Mouse (Mus musculus) v-Abl transformed pro-B cells (cell line): ENCODE measurements around the gene Itga11.
"Not testable (repeated sequence)": the region's sequence is repeated elsewhere in the genome, so short reads cannot be mapped to it uniquely, and the experiment has no call there.

Source experiments
- in situ Hi-C, 2 experiments: fragments of 400-800 bp; cut with MboI; formaldehyde crosslinking; loops; one replicate each; pipeline ENCODE4 v1.15.1; 2025; ENCODE audit not compliant: unreplicated experiment in 2 of 2

Itga11 gene

GRCm38 (mm10) chr9:62677641-62678549 lies at the start of gene Itga11:
Itga11 (plus strand) TSS chr9:62677826.
- in situ Hi-C loops = no loop called here

DNA sequence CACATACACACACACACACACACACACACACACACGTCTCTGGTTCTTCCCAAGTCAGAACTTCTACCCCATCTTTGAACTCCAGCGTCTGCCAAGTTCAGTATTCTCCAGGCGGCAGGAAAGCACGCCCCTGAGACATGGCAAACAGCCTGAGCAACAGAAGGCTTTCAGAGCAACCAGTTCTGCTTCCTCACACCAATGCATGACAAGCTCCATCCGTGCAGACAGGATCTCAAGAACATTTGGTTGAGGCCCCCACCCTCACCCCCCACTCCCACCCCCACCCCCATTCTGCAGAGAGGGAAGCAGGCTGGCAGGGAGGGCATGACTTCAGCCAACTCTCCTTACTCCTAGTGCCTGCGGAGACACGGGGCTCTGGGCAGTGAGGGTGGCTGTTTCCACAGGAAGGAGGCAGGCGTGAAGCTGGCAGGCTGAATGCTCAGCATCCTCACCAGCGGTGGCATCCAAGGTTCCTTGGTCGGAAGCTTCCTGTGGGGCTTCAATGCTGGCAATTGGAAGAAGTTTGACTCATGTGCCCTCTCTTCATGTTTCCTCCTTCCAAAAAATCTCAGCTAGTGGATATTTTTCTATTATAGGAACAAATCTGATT lies 46.9 kb upstream of the Itga11 start:
- in situ Hi-C loops = no loop called here

- in situ Hi-C loops = no loop called here
Measured at GRCm38 (mm10) chr9:62632392-62632791, 45.2 kb upstream of the Itga11 start.

GRCm38 (mm10) chr9:62638045-62638444 lies 39.6 kb upstream of the Itga11 start:
- in situ Hi-C loops = no loop called here

GRCm38 (mm10) chr9:62639686-62640085 lies 37.9 kb upstream of the Itga11 start:
- in situ Hi-C loops = no loop called here

GRCm38 (mm10) chr9:62640188-62640587 lies 37.4 kb upstream of the Itga11 start:
- in situ Hi-C loops = no loop called here

- in situ Hi-C loops = no loop called here
Measured at GRCm38 (mm10) chr9:62645716-62646400, 31.8 kb upstream of the Itga11 start.

GRCm38 (mm10) chr9:62646721-62647183 lies 30.9 kb upstream of the Itga11 start:
- in situ Hi-C loops = no loop called here

- in situ Hi-C loops = no loop called here
Measured at GRCm38 (mm10) chr9:62649444-62649843, 28.2 kb upstream of the Itga11 start.

- in situ Hi-C loops = no loop called here
Measured at GRCm38 (mm10) chr9:62650764-62651163, 26.9 kb upstream of the Itga11 start.

- in situ Hi-C loops = no loop called here
Measured at GRCm38 (mm10) chr9:62654336-62654735, 23.3 kb upstream of the Itga11 start.

DNA sequence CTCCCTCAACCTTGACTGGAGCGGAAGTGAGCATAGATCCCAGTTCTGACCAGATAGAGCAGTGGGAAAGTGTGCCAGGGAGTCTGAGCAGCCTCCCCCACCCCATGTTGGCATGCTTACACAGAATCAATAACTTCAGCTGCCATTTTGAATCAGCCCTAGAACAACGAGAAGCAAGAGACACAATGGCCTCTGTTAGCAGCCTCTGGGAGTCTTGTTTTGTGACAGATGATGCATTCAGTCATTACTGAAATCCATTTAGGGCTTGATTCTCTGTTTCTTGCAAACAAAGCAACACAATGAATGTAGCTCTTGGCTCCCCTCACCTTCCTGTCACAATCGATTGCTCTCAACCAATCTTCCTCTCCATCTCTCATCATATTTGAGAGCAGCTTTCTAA lies 19.6 kb upstream of the Itga11 start:
- in situ Hi-C loops = no loop called here

- in situ Hi-C loops = no loop called here
Measured at GRCm38 (mm10) chr9:62659026-62659425, 18.6 kb upstream of the Itga11 start.

DNA sequence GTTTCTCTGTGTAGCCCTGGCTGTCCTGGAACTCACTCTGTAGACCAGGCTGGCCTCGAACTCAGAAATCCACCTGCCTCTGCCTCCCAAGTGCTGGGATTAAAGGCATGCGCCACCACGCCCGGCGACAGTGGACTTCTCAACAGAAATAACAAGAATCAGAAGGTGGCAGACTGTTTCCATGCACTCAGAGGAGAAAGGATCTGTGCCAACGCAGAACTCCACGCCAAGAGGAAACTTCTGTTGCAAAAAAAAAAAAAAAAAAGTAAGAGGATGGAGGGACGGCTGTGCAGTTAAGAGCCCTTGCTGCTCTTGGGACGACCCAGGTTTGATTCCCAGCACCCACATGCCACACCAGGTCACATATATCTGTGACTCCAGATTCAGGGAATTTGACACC lies 16.7 kb upstream of the Itga11 start:
- in situ Hi-C loops = not testable (repeated sequence)

DNA sequence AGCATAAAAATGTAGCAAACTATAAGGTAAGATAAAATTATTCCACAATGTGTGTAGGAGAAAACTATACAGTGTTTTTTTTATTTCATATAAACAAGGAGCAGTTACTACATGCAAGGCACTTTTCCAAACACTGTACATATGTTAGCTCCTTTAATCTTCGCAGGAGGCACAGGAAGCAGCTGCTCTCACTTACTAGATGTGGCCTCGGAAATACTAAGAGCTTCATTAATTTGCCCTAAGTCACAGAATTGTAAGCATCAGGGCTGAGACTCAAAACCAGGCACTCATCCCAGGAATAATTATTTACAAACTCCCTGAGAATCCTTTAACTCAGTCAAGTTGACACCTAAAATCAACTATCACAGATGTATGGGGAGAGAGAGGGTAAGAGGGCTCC lies 14.2 kb upstream of the Itga11 start:
- in situ Hi-C loops = no loop called here

- in situ Hi-C loops = no loop called here
Measured at GRCm38 (mm10) chr9:62664115-62664725, 13.4 kb upstream of the Itga11 start.

- in situ Hi-C loops = no loop called here
Measured at GRCm38 (mm10) chr9:62665892-62666291, 11.7 kb upstream of the Itga11 start.

- in situ Hi-C loops = no loop called here
Measured at GRCm38 (mm10) chr9:62668503-62668902, 9.1 kb upstream of the Itga11 start.

GRCm38 (mm10) chr9:62673241-62673640 lies 4.4 kb upstream of the Itga11 start:
- in situ Hi-C loops = no loop called here

GRCm38 (mm10) chr9:62675172-62675571 lies 2.5 kb upstream of the Itga11 start:
- in situ Hi-C loops = no loop called here
